Mouse (Mus musculus) heart, adult 2 months (tissue): ENCODE results near the gene C1ra. TPM values are rescaled to one million over a fixed set of nuclear protein-coding genes. Genes with fewer than 3 reads are reported as not detected.
A peak's percentile ranks its signal among the peaks of the same experiment; 100 is the strongest.
"Not testable (repeated sequence)": the region's sequence is repeated elsewhere in the genome, so short reads cannot be mapped to it uniquely, and the experiment has no call there.

ENCODE experiments used
- DNase-seq, 2 experiments: peaks; one replicate each; pipeline ENCODE4 v3.0.0; 2021
- H3K27ac ChIP-seq: fragments of 200-600 bp; 2 replicates; pipeline ENCODE4 v1.8.1; 2022
- H3K27me3 ChIP-seq: fragments of 200-500 bp; 2 replicates; pipeline ENCODE4 v1.6.1; 2012; ENCODE audit warnings: mild to moderate bottlenecking, low read length, inconsistent platforms, mixed read lengths; ENCODE audit not compliant: control insufficient read depth, insufficient read depth
- H3K36me3 ChIP-seq: fragments of 200-500 bp; 2 replicates; pipeline ENCODE4 v1.6.1; 2012; ENCODE audit warnings: low read length, inconsistent platforms; ENCODE audit not compliant: control insufficient read depth, insufficient read depth
- H3K4me1 ChIP-seq: fragments of 200-500 bp; 2 replicates; pipeline ENCODE4 v1.6.1; 2011; ENCODE audit warnings: low read length; ENCODE audit not compliant: control insufficient read depth, insufficient read depth
- H3K4me3 ChIP-seq: fragments of 200-600 bp; 2 replicates; pipeline ENCODE4 v1.8.1; 2022
- H3K79me2 ChIP-seq: fragments of 200-500 bp; replicated peaks from 2 replicates; pipeline ENCODE4 v1.6.1; 2012; ENCODE audit warnings: mild to moderate bottlenecking, inconsistent platforms, low read length, moderate library complexity, mixed read lengths; ENCODE audit not compliant: control insufficient read depth, insufficient read depth
- H3K9ac ChIP-seq: fragments of 200-500 bp; 2 replicates; pipeline ENCODE4 v1.6.1; 2012; ENCODE audit warnings: low read depth, mild to moderate bottlenecking, control low read depth, inconsistent platforms, low read length, mixed read lengths
- CTCF ChIP-seq: fragments of 200-600 bp; IDR thresholded peaks from 2 replicates; pipeline ENCODE4 v1.8.1; 2022; ENCODE audit warnings: antibody characterized with exemption, mild to moderate bottlenecking, moderate library complexity
- EP300 ChIP-seq: fragments of 200-500 bp; IDR thresholded peaks from 2 replicates; pipeline ENCODE4 v1.6.1; 2011; ENCODE audit warnings: low read depth, low read length, control low read depth; ENCODE audit not compliant: insufficient read depth
- POLR2A ChIP-seq: fragments of 200-500 bp; IDR thresholded peaks from 2 replicates; pipeline ENCODE4 v1.6.1; 2011; ENCODE audit warnings: mild to moderate bottlenecking, low read depth, low read length, control low read depth; ENCODE audit not compliant: insufficient read depth
- WGBS: fragments of 180-500 bp; shearing (Covaris S2); methylation state at CpG from one replicate; pipeline ENCODE4 v1.1.7; 2018; 5-methylcytosine and 5-hydroxymethylcytosine counted together
- intact Hi-C: fragments of 180-260 bp; cut with DNase I; formaldehyde crosslinking; loops from one replicate; pipeline ENCODE4 v1.15.1; 2025
- polyA plus RNA-seq: library from polyadenylated mRNA; depleted of rRNA; stranded (reverse); fragments of >200 nt; gene quantifications from 2 replicates; pipeline ENCODE4 v1.2.3, GENCODE M21; 2012
- total RNA-seq, 2 experiments: library from RNA; stranded (reverse); gene quantifications; 2 replicates each; pipeline ENCODE4 v1.2.3; 2021

Gene C1ra
- total and polyA plus RNA-seq, 3 experiments, result 10.4 to 17.3 (median 12.2) TPM

GRCm38 (mm10) chr6:124506991-124507390 is 5.2 kb upstream of the C1ra start:
- no peak overlapping the region for H3K4me3 ChIP-seq
- intact Hi-C loops, result no loop called here
- WGBS, result 62% methylated on average over 6 of the region's 6 CpGs
- no peak overlapping the region for H3K9ac ChIP-seq
- H3K27me3 ChIP-seq, result no peaks in the 10 kb centered on the region
- no peaks in the 10 kb centered on the region for H3K4me1 ChIP-seq
- no peak for DNase-seq
- no peaks in the 10 kb centered on the region for H3K36me3 ChIP-seq
- H3K79me2 ChIP-seq, result no peaks in the 10 kb centered on the region
- H3K27ac ChIP-seq, result no peak overlapping the region
- TF ChIP-seq EP300 (no peak), CTCF (no peak), POLR2A (no peak)

DNA sequence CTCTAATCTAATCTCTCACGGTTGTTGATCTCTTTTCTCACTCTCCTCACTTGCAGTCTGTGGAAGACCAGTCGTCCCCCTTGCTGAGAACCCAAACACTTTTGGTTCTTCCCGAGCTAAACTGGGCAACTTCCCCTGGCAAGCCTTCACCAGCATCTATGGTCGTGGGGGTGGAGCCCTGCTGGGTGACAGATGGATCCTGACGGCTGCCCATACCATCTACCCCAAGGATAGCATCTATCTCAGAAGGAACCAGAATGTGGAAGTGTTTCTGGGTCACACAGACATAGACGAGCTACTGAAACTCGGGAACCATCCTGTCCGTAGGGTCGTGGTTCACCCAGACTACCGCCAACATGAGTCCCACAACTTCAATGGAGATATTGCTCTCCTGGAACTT is 3.9 kb upstream of the C1ra start:
- 63% methylated on average over 10 of the region's 10 CpGs for WGBS

GRCm38 (mm10) chr6:124509192-124509591 is 3.0 kb upstream of the C1ra start:
- H3K4me3 ChIP-seq, H3K4me1 ChIP-seq, H3K27ac ChIP-seq, intact Hi-C loops, H3K9ac ChIP-seq, H3K36me3 ChIP-seq, H3K79me2 ChIP-seq, DNase-seq, H3K27me3 ChIP-seq: not testable (repeated sequence)
- 84% methylated on average over 5 of the region's 5 CpGs for WGBS

More for the DNA sequence above, 3.9 kb upstream of the C1ra start:
- H3K4me3 ChIP-seq, result no peak overlapping the region
- no peaks in the 10 kb centered on the region for H3K27me3 ChIP-seq
- intact Hi-C loops, result no loop called here
- H3K79me2 ChIP-seq, result no peaks in the 10 kb centered on the region
- H3K4me1 ChIP-seq, result no peaks in the 10 kb centered on the region
- TF ChIP-seq EP300, result no peak
- no peak for TF ChIP-seq POLR2A
- no peak for TF ChIP-seq CTCF
- no peak for DNase-seq
- no peak overlapping the region for H3K27ac ChIP-seq
- no peaks in the 10 kb centered on the region for H3K36me3 ChIP-seq
- H3K9ac ChIP-seq, result no peak overlapping the region

DNA sequence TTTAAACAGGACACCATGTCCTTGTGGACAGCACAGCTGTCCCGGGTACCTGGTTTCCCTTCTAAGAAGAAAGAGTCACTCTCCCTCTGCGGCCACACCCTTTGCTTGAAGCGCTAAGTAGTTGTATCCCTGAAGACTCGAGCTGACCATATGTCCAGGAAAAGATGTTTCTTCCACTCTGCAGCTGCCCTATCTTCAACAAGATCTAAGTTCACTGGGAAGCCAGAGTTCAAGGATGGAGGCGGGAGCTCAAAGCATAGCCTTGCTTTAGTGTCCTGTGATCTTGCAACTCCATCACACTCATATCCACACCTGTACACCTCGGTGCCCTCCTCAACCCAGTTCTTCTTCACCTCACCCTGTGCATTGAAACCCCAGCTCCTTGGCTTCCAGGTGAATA is 269 bp upstream of the C1ra start:
- Histone ChIP-seq H3K36me3 (no peaks in the 10 kb centered on the region), H3K27me3 (no peaks in the 10 kb centered on the region), H3K27ac (no peak overlapping the region), H3K4me3 (no peak overlapping the region), H3K79me2 (no peaks in the 10 kb centered on the region), H3K9ac (no peak overlapping the region), H3K4me1 (no peaks in the 10 kb centered on the region)
- intact Hi-C loops, result loop anchor here (5.0 kb wide), 1 partner anchor 245 kb away; the partner anchor contains the start of genes Atn1 and Gm45234
- 50% methylated on average over 6 of the region's 6 CpGs for WGBS
- TF ChIP-seq CTCF, result no peak
- TF ChIP-seq POLR2A, result no peak
- no peak for DNase-seq

DNA sequence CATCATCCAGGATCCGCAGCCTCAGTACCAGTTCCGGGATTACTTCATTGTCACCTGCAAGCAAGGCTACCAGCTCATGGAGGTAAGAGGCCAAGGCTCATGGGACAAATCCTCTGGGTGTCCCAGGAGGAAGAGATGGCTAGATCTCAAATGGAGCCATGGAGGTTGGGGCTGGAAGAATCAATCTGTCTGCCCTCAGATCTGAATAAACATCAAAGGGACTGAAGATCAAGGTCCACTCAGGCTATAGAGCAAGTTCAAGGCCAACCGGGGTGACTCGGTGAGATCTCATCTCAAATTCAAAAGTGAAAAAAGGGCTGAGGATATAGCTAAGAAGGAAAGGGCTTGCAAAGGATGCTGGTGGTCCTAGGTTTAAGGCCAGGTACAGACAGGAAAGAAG is 5.5 kb downstream of the C1ra start:
- H3K79me2 ChIP-seq, H3K27me3 ChIP-seq, H3K4me3 ChIP-seq, intact Hi-C loops, H3K4me1 ChIP-seq, H3K36me3 ChIP-seq, H3K27ac ChIP-seq, DNase-seq, H3K9ac ChIP-seq: not testable (repeated sequence)
- 92% methylated on average over 4 of the region's 4 CpGs for WGBS

DNA sequence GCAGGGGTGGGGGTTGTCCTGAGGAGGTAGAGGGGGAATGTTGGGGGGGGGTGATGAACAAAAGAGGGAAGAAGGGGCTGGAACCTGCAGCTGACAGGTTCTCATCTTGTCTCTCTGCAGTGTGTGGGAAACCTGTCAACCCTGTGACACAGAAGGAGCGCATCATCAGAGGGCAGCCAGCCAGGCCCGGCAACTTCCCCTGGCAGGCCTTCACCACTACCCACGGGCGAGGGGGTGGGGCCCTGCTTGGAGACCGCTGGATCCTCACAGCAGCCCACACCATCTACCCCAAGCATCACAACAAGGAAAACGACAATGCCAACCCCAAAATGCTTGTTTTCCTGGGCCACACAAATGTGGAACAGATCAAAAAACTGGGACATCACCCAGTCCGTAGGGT is 9.9 kb downstream of the C1ra start:
- intact Hi-C loops, result not testable (repeated sequence)
- DNase-seq, result peak in 1 of 2 experiments; percentile 15

DNA sequence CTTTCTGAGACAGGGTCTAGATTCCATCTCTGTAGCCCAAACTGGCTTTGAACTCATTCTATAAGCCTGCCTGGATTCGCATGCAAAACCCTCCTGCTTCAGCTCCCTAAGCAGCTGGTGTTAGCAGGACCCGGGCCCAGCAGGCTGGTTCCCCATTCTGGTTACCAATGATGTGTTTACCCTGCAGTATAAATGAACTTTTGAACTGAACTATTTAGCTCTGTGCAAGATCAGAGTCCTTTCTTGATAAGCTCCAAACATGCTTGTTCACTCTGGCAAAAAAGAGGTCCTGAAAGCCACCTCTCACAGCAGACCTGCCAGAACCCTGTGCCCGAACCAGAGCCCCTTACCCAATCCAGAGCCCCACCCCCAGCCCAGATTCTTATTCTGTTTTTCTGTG is 15.7 kb downstream of the C1ra start:
- Histone ChIP-seq H3K27me3 (no peaks in the 10 kb centered on the region), H3K79me2 (no peaks in the 10 kb centered on the region), H3K36me3 (no peaks in the 10 kb centered on the region), H3K27ac (no peak overlapping the region), H3K4me1 (no peaks in the 10 kb centered on the region), H3K9ac (no peak overlapping the region), H3K4me3 (no peak overlapping the region)
- TF ChIP-seq EP300, result no peak
- TF ChIP-seq CTCF, result no peak
- TF ChIP-seq POLR2A, result no peak
- intact Hi-C loops, result no loop called here
- 56% methylated on average over 3 of the region's 3 CpGs for WGBS
- DNase-seq, result no peak

More for the DNA sequence above, 9.9 kb downstream of the C1ra start:
- not testable (repeated sequence) for H3K4me1 ChIP-seq, H3K27me3 ChIP-seq, H3K4me3 ChIP-seq, H3K27ac ChIP-seq, H3K36me3 ChIP-seq, H3K9ac ChIP-seq, H3K79me2 ChIP-seq
- WGBS, result 54% methylated on average over 6 of the region's 7 CpGs
